Mouse (Mus musculus) common myeloid progenitor, adult 5-6 weeks (primary cell): Measurements from ENCODE around the gene Pcsk6. TPM values are rescaled to one million over a fixed set of nuclear protein-coding genes. Genes with fewer than 3 reads are reported as not detected.

Source experiments
- ATAC-seq: replicated peaks from 2 replicates; pipeline ENCODE4 v1.8.0; 2016; ENCODE audit warnings: low read depth, mild to moderate bottlenecking, moderate TSS enrichment, inconsistent platforms; ENCODE audit not compliant: poor library complexity, severe bottlenecking
- total RNA-seq: library from RNA; stranded (forward); fragments of 200-1000, 187-1606 nt; gene quantifications from 2 replicates; pipeline ENCODE4 v1.2.3, GENCODE M21; 2017

The Pcsk6 gene
- total RNA-seq, 1 experiment from 2014 or later: 0.09 TPM

- peak; percentile 30; the same call in 1 of the 2 replicates for ATAC-seq
Measured at GRCm38 (mm10) chr7:65880666-65881289, 19.2 kb downstream of the Pcsk6 start.

DNA sequence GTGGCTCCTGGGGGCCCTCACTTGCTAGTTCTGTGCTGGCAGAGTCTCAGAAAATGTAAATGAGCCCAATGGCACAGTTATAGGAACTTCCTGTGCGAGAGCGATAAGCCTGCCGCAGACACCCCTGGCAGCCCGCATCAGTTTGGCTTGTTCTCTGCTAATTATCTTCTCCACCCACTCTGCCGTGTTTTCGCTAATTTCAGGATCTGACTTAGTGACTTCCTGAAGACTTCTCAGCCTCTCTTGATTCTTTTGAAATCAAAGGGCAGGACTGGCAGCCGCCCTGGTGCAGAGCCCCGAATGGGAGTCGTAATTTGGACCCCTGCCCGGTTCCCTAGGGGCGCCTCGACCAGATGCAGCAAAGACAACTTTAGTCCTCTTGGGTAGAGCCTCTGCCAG lies 19.8 kb downstream of the Pcsk6 start:
- peak; percentile 87 for ATAC-seq

- no peak for ATAC-seq
Measured at GRCm38 (mm10) chr7:65884928-65885327, 23.4 kb downstream of the Pcsk6 start.

GRCm38 (mm10) chr7:65885819-65886218 lies 24.3 kb downstream of the Pcsk6 start:
- no peak for ATAC-seq

- no peak for ATAC-seq
Measured at GRCm38 (mm10) chr7:65891831-65892230, 30.3 kb downstream of the Pcsk6 start.

DNA sequence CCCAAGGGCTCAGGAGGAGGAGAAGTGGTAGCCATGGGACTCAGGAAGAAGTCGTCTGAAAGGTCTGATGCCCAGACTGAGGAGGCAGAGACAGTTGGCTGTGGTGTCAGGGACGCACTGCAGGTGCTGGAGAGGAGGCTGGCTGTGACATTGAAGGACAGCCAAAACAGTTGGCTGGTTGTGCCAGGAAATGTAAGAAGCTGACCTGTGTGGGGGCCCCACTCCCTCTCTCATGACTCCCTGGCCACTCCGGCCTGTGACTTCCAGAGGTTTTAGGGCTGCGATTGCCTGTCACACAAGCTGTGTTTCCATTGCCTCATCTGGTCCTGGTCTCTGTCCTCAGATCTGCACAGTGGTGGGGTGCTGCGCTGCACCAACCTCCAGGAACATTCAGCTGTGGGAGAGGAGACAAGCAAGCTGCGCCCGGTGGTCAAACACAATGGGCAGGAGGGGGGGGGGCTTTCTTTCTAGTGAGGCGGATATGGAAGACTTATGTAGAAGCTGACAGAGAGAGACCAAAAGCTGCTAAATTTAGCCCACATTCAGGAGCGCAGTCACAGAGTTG lies 30.8 kb downstream of the Pcsk6 start:
- no peak for ATAC-seq

- ATAC-seq: no peak
Measured at GRCm38 (mm10) chr7:65893546-65893945, 32.0 kb downstream of the Pcsk6 start.

GRCm38 (mm10) chr7:65895262-65895661 lies 33.7 kb downstream of the Pcsk6 start:
- ATAC-seq: no peak

DNA sequence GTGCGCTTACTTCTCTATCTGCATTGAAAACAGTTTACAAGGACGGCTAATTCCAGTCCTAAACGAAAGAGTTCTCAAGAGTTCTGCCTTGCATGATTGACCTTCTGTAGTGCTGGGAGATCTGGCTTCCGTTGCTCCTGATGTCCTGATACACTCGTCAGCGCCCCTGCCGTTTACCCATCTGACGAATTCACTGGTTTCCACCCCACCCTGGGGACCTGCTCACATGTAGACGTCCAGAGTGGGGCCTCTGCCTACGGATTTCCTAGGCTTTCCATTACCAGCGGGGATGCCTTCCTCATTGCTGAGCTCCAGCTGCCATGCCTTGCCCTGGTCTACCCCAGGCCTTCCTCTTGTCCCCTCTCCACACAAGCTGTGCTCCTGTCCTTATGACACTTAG lies 39.7 kb downstream of the Pcsk6 start:
- ATAC-seq: no peak

- 0 out of 2 replicates have a peak, but pooled peaks have one; percentile 18 for ATAC-seq
Measured at GRCm38 (mm10) chr7:65902471-65903180, 41.1 kb downstream of the Pcsk6 start.

DNA sequence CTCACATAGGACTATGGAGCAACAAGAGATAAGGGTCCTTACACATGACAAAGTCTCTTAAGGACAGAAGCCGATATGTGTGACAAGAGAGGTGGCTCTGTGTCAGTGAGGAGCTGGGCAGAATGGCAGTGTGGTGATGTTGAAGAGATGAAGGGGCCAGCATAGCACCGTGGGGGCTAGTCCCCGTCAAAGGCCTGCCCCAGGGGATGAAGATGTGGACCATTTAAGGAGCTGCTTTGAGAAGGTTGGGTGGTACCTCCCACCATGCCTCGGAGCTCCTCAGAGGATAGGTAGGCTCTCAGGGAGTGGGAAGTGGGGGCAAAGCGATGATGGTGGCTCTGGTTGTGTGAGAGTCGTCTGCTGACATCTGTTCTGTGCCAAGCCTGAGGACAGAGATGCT lies 41.9 kb downstream of the Pcsk6 start:
- no peak for ATAC-seq

DNA sequence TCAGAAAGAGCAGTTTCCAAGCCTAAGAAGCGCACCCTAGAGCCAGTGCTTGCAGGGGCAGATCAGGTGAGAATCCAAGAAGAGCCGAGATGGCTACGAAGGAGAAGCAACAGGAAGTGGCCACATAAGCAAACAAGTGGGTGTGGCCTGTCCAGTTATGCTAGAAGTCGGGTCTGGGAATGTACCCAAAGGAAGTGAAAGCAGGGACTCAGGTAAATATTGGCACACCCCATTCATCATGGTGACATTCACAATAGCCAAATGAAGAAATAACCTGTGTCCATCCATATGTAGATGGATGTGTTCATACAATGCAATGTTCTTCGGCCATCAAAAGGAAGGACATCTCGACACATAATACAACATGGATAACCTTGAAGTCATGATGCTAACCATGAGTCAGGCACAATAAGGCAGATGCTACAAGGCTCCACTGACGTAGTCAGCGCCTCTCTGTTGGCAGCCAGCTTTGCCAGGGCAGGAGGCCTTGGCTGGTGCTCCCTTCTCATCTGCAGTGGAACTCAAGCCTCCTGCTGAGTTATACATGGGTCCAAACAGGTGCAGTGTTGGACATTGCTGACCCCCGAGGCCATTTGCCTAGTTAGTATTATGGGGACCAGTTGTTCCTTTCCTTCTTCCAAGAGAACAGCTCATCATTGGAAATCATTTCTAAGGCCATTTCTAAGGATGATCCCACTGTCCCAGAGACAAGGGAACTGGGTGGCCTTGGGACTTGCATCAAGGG lies 45.2 kb downstream of the Pcsk6 start:
- no peak for ATAC-seq

GRCm38 (mm10) chr7:65909343-65910127 lies 48.0 kb downstream of the Pcsk6 start:
- ATAC-seq: no peak

DNA sequence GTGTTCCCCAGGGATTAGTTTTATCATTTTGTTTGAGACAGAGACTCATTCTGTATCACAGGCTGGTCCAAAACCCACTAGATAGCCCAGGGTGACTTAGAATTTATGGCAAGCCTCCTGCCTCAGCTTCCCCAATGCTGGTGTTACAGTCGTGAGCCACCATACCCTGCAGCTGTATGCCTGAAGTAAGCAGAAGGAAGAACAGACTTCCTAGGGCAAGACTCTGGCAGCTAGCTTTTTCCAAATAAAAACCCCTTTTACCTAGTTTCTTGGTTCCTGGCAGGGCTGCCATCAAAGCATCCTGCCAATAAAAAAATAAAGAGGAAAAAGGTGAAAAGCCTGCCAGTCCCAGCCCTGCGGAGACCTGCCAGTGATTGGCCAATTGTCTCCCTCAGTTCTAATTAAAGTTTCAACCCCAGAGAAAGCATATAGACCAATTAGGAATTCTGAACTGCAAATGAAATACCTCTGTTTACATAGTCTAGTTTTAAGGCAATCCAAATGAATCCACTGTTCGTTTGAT lies 51.6 kb downstream of the Pcsk6 start:
- no peak for ATAC-seq

- no peak for ATAC-seq
Measured at GRCm38 (mm10) chr7:65914761-65915301, 53.3 kb downstream of the Pcsk6 start.

DNA sequence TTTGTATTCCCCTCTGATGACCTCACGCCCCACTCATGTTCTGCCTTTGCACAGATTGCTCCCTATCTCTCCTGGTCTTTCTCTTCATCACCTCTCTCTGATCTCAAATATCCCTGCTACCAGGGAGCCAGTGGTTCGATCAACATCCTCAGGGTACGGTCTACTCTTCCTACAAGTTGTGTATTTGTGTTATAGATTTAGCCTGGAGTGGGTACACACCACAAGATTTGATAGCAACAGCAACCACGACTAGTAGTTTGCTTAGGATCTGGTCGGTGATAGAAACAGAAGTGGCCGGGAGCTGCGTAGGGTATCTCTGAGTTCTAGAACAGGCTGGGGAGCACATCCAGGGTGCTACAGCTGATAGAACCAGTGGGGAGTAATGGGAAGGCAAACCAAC lies 54.3 kb downstream of the Pcsk6 start:
- ATAC-seq: no peak

DNA sequence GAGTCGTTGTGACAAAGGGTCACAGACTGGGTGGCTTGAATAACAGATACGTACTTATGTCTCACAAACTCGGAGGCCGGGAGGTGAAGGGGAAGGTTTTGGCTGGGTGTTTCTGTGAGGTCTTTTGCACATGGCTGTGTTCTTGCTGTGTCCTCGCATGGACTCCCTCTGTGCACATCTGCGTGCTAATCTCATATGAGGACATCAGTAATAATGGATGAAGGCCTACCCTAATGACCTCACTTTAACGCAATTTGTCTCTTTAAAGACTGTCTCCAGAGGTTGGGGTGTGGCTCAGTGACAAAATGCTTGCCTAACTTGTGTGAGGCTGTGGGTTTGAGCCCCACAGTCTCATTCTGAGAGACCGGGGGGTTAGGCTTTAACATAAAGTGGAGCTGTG lies 55.0 kb downstream of the Pcsk6 start:
- no peak for ATAC-seq

GRCm38 (mm10) chr7:65918431-65918830 lies 56.9 kb downstream of the Pcsk6 start:
- ATAC-seq: no peak

GRCm38 (mm10) chr7:65929398-65929797 lies 67.9 kb downstream of the Pcsk6 start:
- ATAC-seq: no peak

GRCm38 (mm10) chr7:65930478-65930877 lies 68.9 kb downstream of the Pcsk6 start:
- no peak for ATAC-seq
